Mouse (Mus musculus): ENCODE results near the gene Stx3.

Gene Stx3

DNA sequence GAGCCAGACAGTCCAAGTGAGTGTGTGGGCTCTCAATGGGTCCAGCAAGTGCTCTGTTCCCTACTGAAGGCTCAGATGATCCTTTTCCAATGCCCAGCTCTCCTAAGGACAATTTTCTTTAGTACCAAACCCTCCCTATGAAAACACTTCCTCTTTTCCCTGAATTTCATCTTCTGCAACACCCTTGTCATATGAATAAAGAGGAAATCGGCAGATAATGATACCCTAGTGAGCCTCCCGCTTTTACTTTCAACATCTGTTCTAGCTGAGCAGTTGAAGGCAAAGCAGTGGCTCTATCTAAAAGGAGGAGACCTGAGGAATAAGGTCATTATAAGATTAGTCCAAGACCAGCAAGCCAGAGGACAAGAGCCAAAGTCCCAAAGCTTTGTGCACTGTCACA is 10.8 kb downstream of the Stx3 start:
- DNase-seq (ENCODE audit: extremely low spot score, low read depth, low spot score) = no peak

DNA sequence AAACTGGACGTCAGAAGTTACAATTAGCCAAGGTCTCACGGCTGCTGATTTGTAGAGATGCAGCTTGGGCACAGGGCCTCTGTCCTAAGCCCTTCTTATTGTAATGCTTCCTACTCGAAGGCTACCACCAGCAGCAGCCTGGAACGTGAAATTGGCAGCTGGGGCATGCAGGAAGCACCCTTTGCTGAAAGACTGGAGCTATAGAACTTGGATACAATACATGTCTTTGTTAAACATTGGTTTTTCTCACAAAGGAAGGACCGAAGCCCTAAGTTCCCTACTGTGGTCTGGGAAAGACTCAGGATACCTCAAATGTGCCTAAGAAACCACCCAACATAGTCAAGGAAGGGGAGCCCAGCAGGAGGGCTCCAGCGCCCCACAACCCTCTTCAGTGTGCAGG is 11.4 kb downstream of the Stx3 start:
- no peak for DNase-seq (ENCODE audit: extremely low spot score, low read depth, low spot score)

DNA sequence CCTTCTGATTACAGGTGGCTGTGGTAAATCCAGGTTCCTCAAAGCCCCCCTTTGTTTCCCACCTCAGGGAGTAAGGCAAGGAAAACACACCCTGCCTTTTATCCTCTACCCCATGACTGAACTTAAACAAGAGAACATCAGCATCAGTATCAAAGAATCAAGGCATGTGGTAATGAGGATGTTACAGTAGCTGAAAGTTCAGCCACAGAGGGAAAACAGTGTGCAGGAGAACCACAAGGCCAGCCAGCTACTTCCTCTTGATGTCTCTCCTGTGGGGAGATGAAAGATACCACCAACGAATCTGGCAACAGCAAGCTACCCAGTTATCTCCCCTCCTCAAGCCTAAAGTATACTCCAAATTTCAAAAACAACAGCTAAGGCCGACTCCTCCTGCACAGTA is 12.0 kb downstream of the Stx3 start:
- no peak for DNase-seq (ENCODE audit: extremely low spot score, low read depth, low spot score)

DNA sequence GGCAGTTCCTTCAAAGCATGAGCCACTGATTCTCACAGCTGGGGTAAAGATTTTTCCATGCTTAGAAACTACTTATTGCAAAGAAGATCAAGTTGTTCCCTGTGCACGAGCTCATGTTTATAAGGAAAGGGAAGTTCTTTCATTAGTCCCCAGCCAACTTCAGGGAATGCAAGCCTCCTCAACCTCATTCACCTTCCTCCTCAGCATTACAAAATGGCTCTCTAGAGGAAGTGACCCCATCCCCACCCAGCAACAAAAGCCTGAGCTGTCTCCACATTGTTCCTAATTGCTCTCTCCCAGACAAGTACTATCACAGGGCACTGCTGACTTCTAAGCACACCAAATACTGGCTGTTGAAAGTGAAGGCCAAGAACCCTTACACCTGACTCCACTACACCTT is 14.8 kb downstream of the Stx3 start:
- no peak for DNase-seq (ENCODE audit: extremely low spot score, low read depth, low spot score)

DNA sequence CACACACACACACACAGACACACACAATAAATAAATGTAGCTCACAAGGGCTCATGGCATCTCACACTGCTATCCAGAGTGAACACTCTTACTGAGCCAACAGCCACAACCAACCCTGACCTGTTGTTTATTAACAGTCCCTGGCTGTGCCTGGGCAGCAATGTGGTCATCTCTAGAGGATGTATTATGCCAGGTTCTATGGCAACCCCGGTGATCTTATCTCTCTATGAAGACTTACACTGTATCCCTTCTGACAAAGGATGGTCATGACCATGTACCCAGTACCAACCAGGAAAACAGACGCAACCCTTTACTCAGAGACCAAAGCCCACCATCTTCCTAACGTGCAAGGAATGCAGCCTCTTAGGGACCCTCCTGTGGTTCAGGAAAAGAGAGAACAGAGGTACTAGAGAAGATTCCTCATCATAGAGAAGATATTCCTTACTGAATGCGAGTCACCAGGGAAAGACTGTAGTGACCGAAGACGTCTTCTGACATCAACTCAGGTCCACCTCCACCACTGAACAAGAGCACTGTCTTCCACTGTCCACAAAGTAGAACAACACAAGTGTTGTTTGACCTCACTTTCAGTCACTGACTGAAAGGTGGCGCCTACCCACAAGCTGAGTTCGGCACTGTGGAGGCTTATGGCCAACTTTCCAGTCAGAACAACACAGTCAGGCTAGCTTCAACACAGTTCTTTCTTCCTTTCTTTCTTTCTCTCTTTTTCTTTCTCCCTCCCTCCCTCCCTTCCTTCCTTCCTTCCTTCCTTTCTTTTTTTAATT is 18.5 kb downstream of the Stx3 start:
- no peak for DNase-seq (ENCODE audit: extremely low spot score, low read depth, low spot score)

DNA sequence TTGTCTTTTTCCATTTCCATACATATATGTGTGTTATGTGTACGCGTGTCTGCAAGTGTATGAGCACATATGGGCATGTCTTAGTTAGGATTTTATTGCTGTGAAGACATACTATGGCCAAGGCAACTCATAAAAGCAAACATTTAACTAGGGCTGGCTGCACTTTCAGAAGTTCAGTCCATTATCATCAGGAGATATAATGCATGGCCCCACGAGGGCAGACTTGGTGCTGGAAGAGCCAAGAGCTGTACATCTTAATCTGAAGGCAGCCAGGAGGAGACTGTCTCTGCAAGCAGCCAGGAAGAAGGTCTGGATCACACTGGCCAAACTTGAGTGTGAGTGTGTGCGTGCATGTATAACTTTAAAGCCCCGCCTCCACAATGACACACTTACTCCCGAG is 24.8 kb downstream of the Stx3 start:
- no peak for DNase-seq (ENCODE audit: extremely low spot score, low read depth, low spot score)

DNA sequence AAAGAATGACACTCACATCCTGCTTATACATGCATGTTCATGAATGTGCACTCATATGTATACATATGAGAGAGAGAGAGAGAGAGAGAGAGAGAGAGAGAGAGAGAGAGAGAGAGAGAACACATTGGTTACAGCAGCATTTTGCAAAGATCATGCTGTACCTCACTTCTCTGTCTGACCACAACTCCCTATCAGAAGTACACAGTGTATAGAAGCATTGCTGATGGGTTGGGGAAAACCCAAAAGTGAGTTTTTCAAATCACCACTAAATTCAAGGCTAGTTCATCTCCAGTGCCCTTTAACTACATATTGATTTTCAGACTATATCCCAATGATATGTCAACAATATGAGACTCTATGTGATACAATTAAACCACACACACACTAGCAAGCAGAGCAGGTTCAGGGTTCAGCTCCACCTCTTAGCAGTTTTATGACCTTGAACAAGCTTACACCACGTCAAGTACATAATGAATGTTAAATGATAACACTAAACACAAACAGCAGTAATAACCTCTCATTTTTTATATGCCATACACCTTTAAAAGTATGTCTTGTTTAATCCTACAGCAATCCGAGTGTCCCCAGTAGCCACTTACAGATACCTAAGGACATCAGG is 25.4 kb downstream of the Stx3 start:
- DNase-seq (ENCODE audit: extremely low spot score, low read depth, low spot score) = no peak

DNA sequence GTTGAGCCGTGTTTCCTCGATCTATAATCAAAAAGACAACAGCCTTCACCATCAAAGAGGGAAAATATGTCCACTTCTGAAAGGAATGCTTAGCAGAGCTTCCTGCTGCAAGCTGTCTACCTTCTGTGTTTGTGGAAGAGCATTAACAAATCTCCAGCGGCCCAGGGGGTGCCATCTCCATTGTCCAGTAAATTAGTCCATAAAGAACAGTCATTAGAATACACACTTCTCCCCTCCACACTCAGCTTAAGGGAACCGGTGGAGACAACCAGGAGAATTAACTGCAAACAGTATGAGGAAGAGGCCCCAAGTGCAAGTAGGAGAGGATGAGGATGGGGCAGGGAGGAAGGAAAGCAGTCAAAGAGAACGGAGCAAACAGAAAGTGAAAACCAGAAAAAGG is 27.4 kb downstream of the Stx3 start:
- no peak for DNase-seq (ENCODE audit: extremely low spot score, low read depth, low spot score)

DNA sequence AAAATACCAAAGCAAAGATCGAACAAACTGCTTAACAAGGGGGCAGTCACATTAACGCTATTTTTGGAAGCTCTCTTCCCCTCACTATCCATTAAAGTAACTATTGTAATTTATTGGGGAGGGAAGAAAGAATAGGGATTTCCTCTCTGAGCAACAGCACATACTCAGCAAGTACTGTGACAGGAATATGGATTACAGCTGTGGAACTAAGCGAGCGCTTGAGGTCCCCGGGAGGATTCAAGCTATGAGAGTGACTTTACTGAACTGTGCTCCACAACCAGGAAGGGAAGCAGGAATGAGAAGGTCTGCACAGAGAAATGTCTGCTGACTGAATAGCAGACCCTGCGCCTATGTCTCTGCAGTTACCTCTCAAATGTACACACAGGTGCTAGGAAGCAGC is 30.3 kb downstream of the Stx3 start:
- DNase-seq (ENCODE audit: extremely low spot score, low read depth, low spot score) = no peak

DNA sequence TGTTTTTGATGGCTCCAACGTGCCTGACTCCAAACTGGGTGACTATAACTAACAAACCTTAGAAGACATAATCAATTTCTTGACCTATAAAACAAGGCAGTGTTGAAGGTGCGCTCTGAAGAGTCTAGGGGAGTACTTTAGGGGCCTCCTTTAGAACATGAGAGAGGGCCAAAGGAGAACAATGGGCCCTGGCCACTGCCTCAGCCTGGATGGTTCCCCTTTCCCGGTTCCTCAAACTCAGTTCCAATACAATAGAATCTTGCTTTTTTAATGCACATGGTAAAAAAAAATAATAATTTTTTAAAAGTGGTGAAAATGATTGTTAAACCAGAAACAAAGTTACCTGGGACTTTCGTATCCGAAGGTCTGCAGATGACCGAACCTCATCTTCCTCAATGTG is 31.4 kb downstream of the Stx3 start:
- DNase-seq (ENCODE audit: extremely low spot score, low read depth, low spot score) = no peak

DNA sequence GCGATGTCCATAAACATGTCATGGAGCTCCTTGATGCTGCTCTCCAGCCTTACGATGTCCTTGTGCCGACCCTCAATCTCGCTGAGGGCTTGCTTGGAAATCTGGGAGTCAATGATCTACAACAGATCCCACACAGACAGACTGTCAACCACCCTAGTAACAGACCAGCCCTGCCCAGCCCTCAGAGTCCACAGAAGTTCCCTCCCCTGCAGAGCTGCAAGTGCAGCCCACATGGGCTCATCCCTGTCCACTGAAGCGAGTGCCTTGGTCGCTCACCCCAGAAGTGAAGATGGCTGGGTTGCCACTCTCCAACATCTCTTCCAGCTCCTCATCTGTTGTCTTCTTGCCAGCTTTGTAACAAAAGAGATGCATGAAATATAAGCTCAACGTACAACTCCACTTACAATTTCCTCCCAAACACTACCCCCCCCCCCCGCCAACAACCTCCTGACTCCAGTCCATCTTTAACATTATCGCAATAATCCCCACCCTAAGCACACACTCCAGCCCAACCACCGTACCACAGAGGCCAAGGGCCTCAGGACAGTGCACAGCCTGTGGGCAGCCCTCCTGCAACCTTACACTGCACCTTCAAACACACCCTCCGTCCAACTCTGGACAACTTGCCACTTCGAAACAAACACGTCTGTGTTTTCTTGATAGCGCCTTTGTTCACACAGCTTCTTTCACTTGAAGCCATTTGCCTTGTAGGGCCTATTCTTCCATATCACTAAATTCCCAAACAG is 33.6 kb downstream of the Stx3 start:
- no peak for DNase-seq (ENCODE audit: extremely low spot score, low read depth, low spot score)

DNA sequence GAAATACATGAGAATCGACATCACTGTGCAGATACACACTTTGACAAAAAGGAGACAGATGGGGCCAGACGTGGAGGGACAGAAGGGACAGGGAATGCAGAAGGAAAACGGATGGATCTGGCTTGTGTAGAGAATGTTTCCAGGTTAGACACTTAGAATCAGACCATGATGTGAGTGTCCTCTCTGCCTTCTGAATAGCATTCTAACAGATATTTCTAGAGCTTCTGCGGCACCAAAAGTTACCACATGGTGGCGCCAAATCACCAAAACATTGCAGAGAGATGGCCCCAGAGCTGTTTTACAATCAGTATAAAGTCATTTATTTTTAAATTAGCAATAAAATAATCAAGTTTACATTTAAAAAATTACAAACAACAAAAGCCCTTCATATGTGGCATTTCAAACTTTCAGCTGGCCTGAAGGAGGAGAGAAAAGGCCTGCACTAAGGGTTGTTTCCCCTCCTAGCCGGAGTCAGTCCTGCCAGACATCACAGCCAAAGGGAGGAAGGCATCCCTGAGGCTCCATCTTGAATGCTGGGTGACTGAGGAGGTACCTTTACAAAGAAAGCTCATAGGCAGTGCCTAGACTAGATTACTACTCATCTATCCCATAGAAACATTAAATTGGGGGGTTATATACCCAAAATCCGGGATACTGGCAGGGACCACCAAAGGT is 41.9 kb downstream of the Stx3 start:
- DNase-seq (ENCODE audit: extremely low spot score, low read depth, low spot score) = peak; percentile 12

DNA sequence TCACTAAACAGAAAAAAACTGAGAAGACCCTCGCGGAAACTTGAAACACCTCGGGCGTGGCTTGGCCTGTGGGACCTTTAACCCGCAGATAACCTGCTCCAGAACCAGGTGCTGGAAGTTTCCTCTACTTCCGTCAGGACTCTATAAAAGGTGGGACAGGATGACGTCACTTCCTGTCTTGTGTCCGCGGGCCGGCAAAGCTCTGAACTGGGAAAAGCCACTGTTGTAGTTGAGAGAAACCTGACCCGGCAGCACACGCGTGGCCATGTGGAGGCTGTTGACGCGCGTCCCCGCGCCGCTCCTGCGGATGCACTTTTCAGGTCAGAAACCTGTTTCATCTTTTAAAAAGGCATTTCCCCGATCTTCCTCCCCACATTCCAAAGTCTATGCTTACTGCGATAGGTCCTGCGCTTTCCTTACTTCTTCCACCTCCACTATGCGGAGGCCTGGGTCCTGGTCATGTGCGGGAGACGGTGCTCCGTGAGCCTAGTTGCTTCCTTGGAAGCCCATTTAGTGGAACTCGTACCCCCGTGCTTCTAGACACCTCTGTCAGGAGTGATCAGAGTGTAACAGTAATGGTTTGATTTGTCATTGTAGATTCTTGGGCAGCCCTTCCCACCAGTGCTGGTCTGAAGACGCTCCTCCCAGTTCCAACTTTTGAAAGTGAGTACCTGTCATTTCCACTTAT is 48.9 kb downstream of the Stx3 start, which contains the start of gene Mrpl16:
Mrpl16 (plus strand) TSS at position 187 of the 688 bp plus-strand sequence.
- DNase-seq (ENCODE audit: extremely low spot score, low read depth, low spot score) = peak; percentile 96

DNA sequence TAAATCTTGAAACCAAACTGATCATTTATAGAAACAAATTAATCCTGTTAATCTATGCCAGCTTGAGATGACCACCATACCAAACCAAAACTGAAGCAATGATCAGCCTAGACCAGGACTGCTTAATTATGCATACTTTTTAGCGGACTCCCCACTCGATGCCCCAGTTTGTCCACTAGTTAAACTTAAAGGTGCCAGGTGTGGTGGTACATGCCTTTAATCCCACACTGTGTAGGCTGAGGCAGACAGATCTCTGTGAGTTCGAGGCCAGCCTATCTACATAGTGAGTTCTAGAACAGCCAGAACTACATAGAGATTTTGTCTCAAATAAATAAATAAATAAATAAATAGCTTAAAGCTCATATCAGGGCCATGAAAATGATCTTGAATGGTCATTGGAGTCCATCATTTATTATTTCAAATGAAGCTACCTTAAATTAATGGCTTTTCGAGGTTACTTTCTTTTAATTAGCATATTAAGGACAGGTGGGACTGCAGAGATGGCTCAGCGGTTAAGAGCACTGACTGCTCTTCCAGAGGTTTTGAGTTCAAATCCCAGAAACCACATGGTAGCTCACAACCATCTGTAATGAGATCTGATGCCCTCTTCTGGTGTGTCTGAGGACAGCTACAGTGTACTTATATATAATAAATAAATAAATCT is 49.8 kb downstream of the Stx3 start:
- DNase-seq (ENCODE audit: extremely low spot score, low read depth, low spot score) = no peak

DNA sequence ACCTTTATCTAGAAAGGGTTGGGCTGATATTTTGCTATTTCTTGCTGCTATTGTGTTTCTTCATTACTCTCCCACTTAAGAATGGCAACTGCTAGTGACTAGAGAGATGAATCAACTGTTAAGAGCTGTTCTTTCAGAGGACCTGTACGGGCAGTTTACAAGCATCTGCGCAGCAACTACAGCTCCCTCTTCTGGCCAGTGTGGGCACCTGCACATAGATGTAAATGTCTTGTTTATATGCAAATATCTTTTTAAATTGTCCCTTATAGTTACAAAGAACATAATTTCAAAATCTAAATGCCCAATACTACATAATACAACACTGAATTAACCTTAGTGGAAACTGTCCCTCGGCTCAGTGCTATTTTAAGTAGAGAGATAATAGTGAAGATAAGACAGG is 51.0 kb downstream of the Stx3 start:
- peak; percentile 6 for DNase-seq (ENCODE audit: extremely low spot score, low read depth, low spot score)

DNA sequence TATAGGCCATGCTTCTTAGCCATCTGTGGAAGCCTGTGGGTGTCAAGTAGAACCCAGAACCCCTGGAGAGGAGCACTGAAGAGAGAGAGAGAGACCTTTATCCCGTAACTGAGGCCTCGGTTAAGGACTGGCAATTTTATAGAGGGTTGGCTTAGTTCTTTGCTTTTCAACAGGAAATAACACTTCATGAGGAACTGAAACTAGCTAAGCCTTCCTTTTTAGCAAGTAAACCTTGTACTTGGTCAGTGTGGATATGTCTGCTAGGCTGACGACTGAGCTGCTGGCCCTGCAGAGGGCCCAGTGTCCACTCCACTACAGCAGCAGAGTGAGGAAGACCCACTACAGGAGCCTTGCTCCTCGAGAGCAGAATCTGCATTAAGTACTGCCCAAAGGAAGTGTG is 52.8 kb downstream of the Stx3 start:
- no peak for DNase-seq (ENCODE audit: extremely low spot score, low read depth, low spot score)

DNA sequence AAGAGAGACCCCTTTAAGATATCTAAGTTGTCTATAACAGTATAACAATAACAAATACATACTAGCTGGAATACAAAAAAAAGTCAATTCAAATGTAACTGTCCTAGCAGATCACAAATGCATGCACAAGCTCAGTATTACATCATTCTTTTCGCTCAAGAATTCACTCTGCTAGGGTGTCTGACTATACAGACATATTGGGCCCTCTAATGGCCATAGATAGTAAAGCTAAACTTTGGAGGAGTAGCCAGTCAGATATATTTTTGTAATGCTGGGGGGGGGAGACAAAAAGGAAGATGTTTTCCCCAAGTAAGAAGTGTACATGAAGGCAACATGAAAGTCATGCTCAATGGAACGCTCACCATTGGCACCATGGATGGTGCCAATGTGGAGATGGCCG is 54.1 kb downstream of the Stx3 start:
- no peak for DNase-seq (ENCODE audit: extremely low spot score, low read depth, low spot score)

DNA sequence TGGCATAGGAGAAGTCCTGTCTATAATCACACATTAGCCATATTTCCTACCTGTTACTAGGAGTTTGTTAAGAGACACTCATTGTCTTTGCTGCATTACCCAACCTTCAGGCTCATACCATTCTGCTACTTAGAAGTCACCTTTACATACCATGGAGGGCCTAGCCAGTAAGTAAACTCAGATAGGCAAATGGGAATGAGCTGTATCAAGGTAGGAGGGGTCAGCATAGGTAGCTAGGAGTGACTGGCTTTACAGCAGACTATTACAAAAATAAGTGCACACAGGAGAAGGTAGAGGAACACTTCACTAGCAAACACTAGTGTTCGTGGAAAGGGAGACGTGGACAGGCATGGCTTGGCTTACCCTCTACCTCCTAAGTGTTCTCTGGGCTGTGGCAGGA is 71.9 kb downstream of the Stx3 start, which contains the start of gene Gif:
Gif (plus strand) TSS at position 257 of the 400 bp plus-strand sequence.
- DNase-seq (ENCODE audit: extremely low spot score, low read depth, low spot score) = no peak

DNA sequence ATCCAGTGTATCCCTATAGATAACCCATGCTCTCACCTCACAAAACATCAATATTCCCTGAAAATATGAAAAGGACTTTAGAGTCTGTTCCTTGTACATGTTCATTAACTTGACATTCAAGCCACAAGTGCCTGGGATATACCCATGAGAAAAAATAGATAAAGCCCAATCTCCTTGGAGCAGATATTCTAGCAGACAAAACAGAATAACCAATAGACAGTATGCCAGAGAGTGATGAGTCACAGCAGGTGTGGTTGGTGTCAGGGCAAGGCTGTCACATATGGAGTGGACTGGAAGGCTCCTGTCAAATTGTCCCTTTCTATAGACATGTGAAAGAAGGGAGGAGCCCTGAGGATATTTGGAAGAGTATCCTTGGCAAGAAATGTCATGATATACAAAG is 73.5 kb downstream of the Stx3 start:
- no peak for DNase-seq (ENCODE audit: extremely low spot score, low read depth, low spot score)

DNA sequence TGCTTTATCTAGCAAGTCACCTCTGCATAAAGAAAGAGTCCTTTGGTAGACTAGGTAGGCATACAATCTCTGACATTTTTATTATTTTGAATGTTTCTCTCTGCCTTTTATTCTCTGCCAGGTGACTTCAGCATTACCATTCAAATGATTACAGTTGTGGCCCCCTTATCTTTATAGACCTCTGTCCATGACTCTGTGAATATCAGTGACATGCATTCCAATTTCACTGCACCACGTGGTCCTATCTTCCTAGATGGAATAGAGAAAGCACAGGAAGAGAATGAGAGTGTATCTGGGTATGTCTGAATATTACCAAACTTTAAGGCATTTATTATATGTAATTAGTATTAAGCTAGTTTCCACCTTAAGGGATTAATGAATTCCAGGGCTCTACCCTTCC is 82.7 kb downstream of the Stx3 start:
- DNase-seq (ENCODE audit: extremely low spot score, low read depth, low spot score) = no peak
